Comparison of ENCODE assay signal across 14 mouse cellular contexts in genomic region chr6:129557298-129558023, GRCm38 (mm10). TPM values are rescaled to one million over a fixed set of nuclear protein-coding genes. Genes with fewer than 3 reads are reported as not detected.
DNase-seq lines count a peak whose midpoint lies in the region; ATAC-seq and TF ChIP-seq lines count a peak whose summit lies in the region.
"Had no signal": no experiment of that assay in that cellular context is flagged by ENCODE, and none has a peak within 500 bp of the region (broad histone marks: within the 10 kb centered on the region; RNA-seq: fewer than 3 reads in every experiment).

No protein-coding gene starts in this region.

- H3K4me3 ChIP-seq in lung, embryonic 14.5 days (ENCODE audit: low read depth, low read length): no peak overlapping the region
- no peak overlapping the region for H3K4me3 ChIP-seq in hindbrain, embryonic 11.5 days (ENCODE audit: low read depth, low read length)
- no peak overlapping the region for H3K4me3 ChIP-seq in stomach, embryonic 16.5 days (replicated peaks; ENCODE audit: low read length)
- H3K4me3 ChIP-seq: limb, embryonic 13.5 days had no signal

- no peak overlapping the region for H3K4me2 ChIP-seq in lung, embryonic 14.5 days
- no peak overlapping the region for H3K4me2 ChIP-seq in hindbrain, embryonic 11.5 days (replicated peaks; ENCODE audit: low read depth, low read length)
- H3K4me2 ChIP-seq in stomach, embryonic 16.5 days (ENCODE audit: low read depth, low read length): no peak overlapping the region
- H3K4me2 ChIP-seq: limb, embryonic 13.5 days had no signal

- DNase-seq in lung, embryonic 14.5 days: peak; percentile 13
- DNase-seq in lung, postnatal 4 days: no peak
- peak; percentile 39 for DNase-seq in hindbrain, embryonic 11.5 days (ENCODE audit: low spot score)
- DNase-seq in frontal cortex, postnatal 36 days (ENCODE audit: low spot score in 2 of 2): no peak
- DNase-seq in left cerebral cortex, postnatal 14 days (ENCODE audit: low spot score in 2 of 2): no peak
- DNase-seq in ovary, postnatal 14 days (ENCODE audit: low spot score): no peak
- DNase-seq: cerebellum, adult 18-20 months; right cerebral cortex, postnatal 25 days; thymus, postnatal 25 days had no signal

- H3K27me3 ChIP-seq in lung, embryonic 14.5 days (ENCODE audit: insufficient read depth, low read length): no peaks in the 10 kb centered on the region
- no peaks in the 10 kb centered on the region for H3K27me3 ChIP-seq in hindbrain, embryonic 11.5 days (ENCODE audit: control insufficient read depth, insufficient read depth, low read length)
- H3K27me3 ChIP-seq in stomach, embryonic 16.5 days (ENCODE audit: control insufficient read depth, insufficient read depth, low read length): no peaks in the 10 kb centered on the region
- H3K27me3 ChIP-seq: limb, embryonic 13.5 days had no signal

- H3K36me3 ChIP-seq in lung, embryonic 14.5 days (ENCODE audit: insufficient read depth): no peaks in the 10 kb centered on the region
- no peaks in the 10 kb centered on the region for H3K36me3 ChIP-seq in hindbrain, embryonic 11.5 days (ENCODE audit: control insufficient read depth, insufficient read depth, low read length)
- no peaks in the 10 kb centered on the region for H3K36me3 ChIP-seq in stomach, embryonic 16.5 days (ENCODE audit: control insufficient read depth, insufficient read depth, low read length)
- H3K36me3 ChIP-seq: limb, embryonic 13.5 days had no signal

- intact Hi-C loops in left cerebral cortex, postnatal 14 days (cut with DNase I): loop anchor here (5.0 kb wide), 2 partner anchors 35 to 80 kb away; no protein-coding TSS in a partner anchor

- no peaks in the 10 kb centered on the region for H3K4me1 ChIP-seq in lung, embryonic 14.5 days (ENCODE audit: insufficient read depth)
- no peaks in the 10 kb centered on the region for H3K4me1 ChIP-seq in hindbrain, embryonic 11.5 days (replicated peaks; ENCODE audit: control insufficient read depth, insufficient read depth, low read length)
- no peaks in the 10 kb centered on the region for H3K4me1 ChIP-seq in stomach, embryonic 16.5 days (ENCODE audit: control insufficient read depth, insufficient read depth, low read length)
- H3K4me1 ChIP-seq: limb, embryonic 13.5 days had no signal

- ATAC-seq in lung, embryonic 14.5 days (ENCODE audit: insufficient read depth): no peak; the same call in 1 of the 2 replicates
- peak; percentile 59 for ATAC-seq in hindbrain, embryonic 11.5 days (ENCODE audit: low FRiP score)
- ATAC-seq in megakaryocyte progenitor cell, adult 5-6 weeks (replicated peaks; ENCODE audit: poor library complexity): peak; percentile 78
- peak; percentile 50; the same call in 1 of the 2 replicates for ATAC-seq in stomach, embryonic 16.5 days (ENCODE audit: insufficient read depth, low FRiP score)

- H3K9ac ChIP-seq in lung, embryonic 14.5 days: no peak overlapping the region
- no peak overlapping the region for H3K9ac ChIP-seq in hindbrain, embryonic 11.5 days (ENCODE audit: low read depth, low read length)
- no peak overlapping the region for H3K9ac ChIP-seq in stomach, embryonic 16.5 days (ENCODE audit: low read length)
- H3K9ac ChIP-seq: limb, embryonic 13.5 days had no signal

- TF ChIP-seq CTCF in lung, embryonic 14.5 days (IDR thresholded peaks at IDR 0.05; ENCODE audit: low read depth): no peak

- no peak overlapping the region for H3K27ac ChIP-seq in lung, embryonic 14.5 days (ENCODE audit: low read depth)
- H3K27ac ChIP-seq in hindbrain, embryonic 11.5 days (ENCODE audit: low read depth, low read length): no peak overlapping the region
- H3K27ac ChIP-seq in stomach, embryonic 16.5 days (ENCODE audit: low read length): no peak overlapping the region
- H3K27ac ChIP-seq: limb, embryonic 13.5 days had no signal

- H3K9me3 ChIP-seq in lung, embryonic 14.5 days (ENCODE audit: low read depth, low read length): no peaks in the 10 kb centered on the region
- no peaks in the 10 kb centered on the region for H3K9me3 ChIP-seq in hindbrain, embryonic 11.5 days (ENCODE audit: control insufficient read depth, low read length)
- no peaks in the 10 kb centered on the region for H3K9me3 ChIP-seq in stomach, embryonic 16.5 days (replicated peaks; ENCODE audit: control insufficient read depth, low read length)
- H3K9me3 ChIP-seq: limb, embryonic 13.5 days had no signal

RNA-seq across cellular contexts. Expression of gene Klre1, which starts 20.2 kb away (rescaled TPM):
- polyA plus RNA-seq in lung, embryonic 14.5 days (2014; fragmentation: Nextera tagmentation; extraction: Ambion mirVana): not detected in 2 replicates
- polyA plus RNA-seq in hindbrain, embryonic 11.5 days (2014; fragmentation: Nextera tagmentation; extraction: Ambion mirVana): 0.11 TPM in 1 of 2 replicates, not detected in the other
- total RNA-seq in megakaryocyte progenitor cell, adult 5-6 weeks (2015): 0.49 TPM in 1 of 2 replicates, not detected in the other
- total RNA-seq in megakaryocyte progenitor cell, adult 5-6 weeks (2017): not detected in 2 replicates
- not detected in 2 replicates for polyA plus RNA-seq in stomach, embryonic 16.5 days (2015; fragmentation: Nextera tagmentation; extraction: Ambion mirVana)
- total RNA-seq in left cerebral cortex, postnatal 14 days (2021): not detected
- total RNA-seq: layer of hippocampus, adult 18-20 months had no signal
- polyA plus RNA-seq: heart, embryonic 14.5 days; limb, embryonic 13.5 days had no signal

RNA-seq across cellular contexts. Expression of gene Gabarapl1, which starts 24.5 kb away (rescaled TPM):
- 12.4 and 12.5 TPM in 2 replicates for polyA plus RNA-seq in lung, embryonic 14.5 days (2014; fragmentation: Nextera tagmentation; extraction: Ambion mirVana)
- polyA plus RNA-seq in hindbrain, embryonic 11.5 days (2014; fragmentation: Nextera tagmentation; extraction: Ambion mirVana): 22.7 and 26.7 TPM in 2 replicates
- total RNA-seq in megakaryocyte progenitor cell, adult 5-6 weeks (2015): 19.0 and 19.4 TPM in 2 replicates
- total RNA-seq in megakaryocyte progenitor cell, adult 5-6 weeks (2017): 45.5 and 62.8 TPM in 2 replicates
- polyA plus RNA-seq in stomach, embryonic 16.5 days (2015; fragmentation: Nextera tagmentation; extraction: Ambion mirVana): 42.8 and 44.6 TPM in 2 replicates
- total RNA-seq in left cerebral cortex, postnatal 14 days (2021): 100 to 1,000 TPM; 576 to 580 TPM

RNA-seq across cellular contexts. Expression of gene Klrd1, which starts 34.1 kb away (rescaled TPM):
- not detected in 2 replicates for polyA plus RNA-seq in lung, embryonic 14.5 days (2014; fragmentation: Nextera tagmentation; extraction: Ambion mirVana)
- polyA plus RNA-seq in hindbrain, embryonic 11.5 days (2014; fragmentation: Nextera tagmentation; extraction: Ambion mirVana): not detected in 2 replicates
- 0.78 TPM in 1 of 2 replicates, not detected in the other for total RNA-seq in megakaryocyte progenitor cell, adult 5-6 weeks (2015)
- total RNA-seq in megakaryocyte progenitor cell, adult 5-6 weeks (2017): 2.3 and 2.5 TPM in 2 replicates
- polyA plus RNA-seq in stomach, embryonic 16.5 days (2015; fragmentation: Nextera tagmentation; extraction: Ambion mirVana): 0.76 and 1.1 TPM in 2 replicates
- under 1 TPM in 1 of 2 experiments, not detected in 1; 0.49 TPM for total RNA-seq in left cerebral cortex, postnatal 14 days (2021)
- total RNA-seq: layer of hippocampus, adult 18-20 months had no signal
- polyA plus RNA-seq: heart, embryonic 14.5 days; limb, embryonic 13.5 days had no signal

RNA-seq across cellular contexts. Expression of gene Tmem52b, which starts 45.1 kb away (rescaled TPM):
- 0.47 and 0.55 TPM in 2 replicates for polyA plus RNA-seq in lung, embryonic 14.5 days (2014; fragmentation: Nextera tagmentation; extraction: Ambion mirVana)
- not detected in 2 replicates for polyA plus RNA-seq in hindbrain, embryonic 11.5 days (2014; fragmentation: Nextera tagmentation; extraction: Ambion mirVana)
- total RNA-seq in megakaryocyte progenitor cell, adult 5-6 weeks (2015): 0.10 TPM in 1 of 2 replicates, not detected in the other
- total RNA-seq in megakaryocyte progenitor cell, adult 5-6 weeks (2017): 0.12 and 1.1 TPM in 2 replicates
- polyA plus RNA-seq in stomach, embryonic 16.5 days (2015; fragmentation: Nextera tagmentation; extraction: Ambion mirVana): not detected in 2 replicates
- not detected for total RNA-seq in left cerebral cortex, postnatal 14 days (2021)
- total RNA-seq: layer of hippocampus, adult 18-20 months had no signal
- polyA plus RNA-seq: heart, embryonic 14.5 days had no signal

RNA-seq across cellular contexts. Expression of gene Olr1, which starts 50.5 kb away (rescaled TPM):
- 0.18 and 0.21 TPM in 2 replicates for polyA plus RNA-seq in lung, embryonic 14.5 days (2014; fragmentation: Nextera tagmentation; extraction: Ambion mirVana)
- polyA plus RNA-seq in hindbrain, embryonic 11.5 days (2014; fragmentation: Nextera tagmentation; extraction: Ambion mirVana): 0.14 TPM in 1 of 2 replicates, not detected in the other
- total RNA-seq in megakaryocyte progenitor cell, adult 5-6 weeks (2015): 31.6 and 33.4 TPM in 2 replicates
- total RNA-seq in megakaryocyte progenitor cell, adult 5-6 weeks (2017): 17.3 and 51.7 TPM in 2 replicates
- 0.07 and 0.15 TPM in 2 replicates for polyA plus RNA-seq in stomach, embryonic 16.5 days (2015; fragmentation: Nextera tagmentation; extraction: Ambion mirVana)
- total RNA-seq in left cerebral cortex, postnatal 14 days (2021): not detected
- total RNA-seq: layer of hippocampus, adult 18-20 months had no signal
- polyA plus RNA-seq: limb, embryonic 13.5 days had no signal

Comparison
In these comparisons a context has a peak if more than half of its experiments do, and no peak if none do; other contexts are left out.
1. DNase-seq: peak in lung, embryonic 14.5 days (single experiment) and hindbrain, embryonic 11.5 days (single experiment); none in lung, postnatal 4 days (0 of 2), frontal cortex, postnatal 36 days (0 of 2), left cerebral cortex, postnatal 14 days (0 of 2) and ovary, postnatal 14 days (single experiment).